Mouse (Mus musculus): ENCODE data around the gene Fibin. TPM values are rescaled to one million over a fixed set of nuclear protein-coding genes. Genes with fewer than 3 reads are reported as not detected.

Fibin gene
- 14.7 and 15.9 TPM in 2 replicates for polyA plus RNA-seq (2015; fragmentation: Nextera tagmentation; extraction: Ambion mirVana)

DNA sequence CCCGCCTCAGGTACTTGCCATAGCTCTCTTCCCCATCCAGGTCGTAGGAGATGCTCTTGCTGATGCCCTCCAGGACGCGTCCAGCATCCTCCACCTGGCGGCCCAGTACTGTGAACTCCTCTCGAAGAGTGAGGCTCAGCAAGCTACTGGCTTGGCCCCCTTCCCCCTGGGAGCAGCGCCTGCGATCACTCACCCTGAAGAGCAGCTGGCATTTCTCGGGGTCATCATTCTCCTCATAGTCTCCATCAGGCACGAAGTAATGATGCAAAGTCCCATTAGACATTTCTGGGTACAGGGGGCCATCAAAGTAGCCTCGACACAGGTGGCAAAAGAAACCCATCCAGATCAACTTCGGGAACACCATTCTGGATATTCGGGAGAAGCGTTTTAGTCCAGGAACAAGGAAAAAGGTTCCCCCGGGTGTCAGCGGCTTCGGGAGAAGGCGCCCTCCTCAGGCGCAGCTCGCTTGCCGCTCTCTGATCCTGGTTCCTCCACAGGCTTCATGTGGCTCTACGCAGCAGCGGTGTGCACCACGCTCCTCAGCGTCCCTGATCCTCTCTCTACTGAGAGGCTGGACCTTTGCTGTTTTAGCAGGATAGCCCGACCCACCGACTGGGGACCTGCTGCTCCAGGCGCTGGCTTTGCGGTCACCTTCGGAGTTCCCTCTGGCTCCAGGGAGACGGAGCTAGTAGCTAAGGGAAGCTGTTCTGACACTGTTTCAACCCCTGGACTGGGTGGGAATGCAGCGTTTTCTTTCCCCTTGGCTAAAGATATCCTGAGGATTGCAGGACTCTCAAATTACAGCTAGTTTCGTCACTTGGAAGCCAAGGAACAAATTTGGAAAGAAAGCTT is at the start of gene Fibin:
TSS of gene Fibin (minus strand) at position 752 of the 852 bp plus-strand sequence.
- WGBS = 3% methylated on average over 33 of the region's 33 CpGs
- peak; percentile 60 for ATAC-seq (replicated peaks; ENCODE audit: extremely low read depth, insufficient read depth, low FRiP score)
- Histone ChIP-seq H3K4me3 (ENCODE audit: low read length) (peak within 1 kb of the TSS; percentile 57), H3K36me3 (ENCODE audit: control insufficient read depth, insufficient read depth) (no peaks in the 10 kb centered on the region), H3K4me1 (ENCODE audit: control insufficient read depth, insufficient read depth, low read length) (peaks cover 3% of the 10 kb centered on the region; the same call in 1 of the 2 replicates), H3K4me2 (ENCODE audit: low read depth, low read length) (peak within 1 kb of the TSS; percentile 84), H3K9me3 (replicated peaks; ENCODE audit: control insufficient read depth, low read length) (no peaks in the 10 kb centered on the region), H3K9ac (ENCODE audit: low read length) (peak within 1 kb of the TSS; percentile 71), H3K27ac (ENCODE audit: low read length) (peak within 1 kb of the TSS; percentile 32; the same call in 1 of the 2 replicates), H3K27me3 (ENCODE audit: control insufficient read depth, insufficient read depth, low read length) (peaks cover 8% of the 10 kb centered on the region; the same call in 1 of the 2 replicates)

DNA sequence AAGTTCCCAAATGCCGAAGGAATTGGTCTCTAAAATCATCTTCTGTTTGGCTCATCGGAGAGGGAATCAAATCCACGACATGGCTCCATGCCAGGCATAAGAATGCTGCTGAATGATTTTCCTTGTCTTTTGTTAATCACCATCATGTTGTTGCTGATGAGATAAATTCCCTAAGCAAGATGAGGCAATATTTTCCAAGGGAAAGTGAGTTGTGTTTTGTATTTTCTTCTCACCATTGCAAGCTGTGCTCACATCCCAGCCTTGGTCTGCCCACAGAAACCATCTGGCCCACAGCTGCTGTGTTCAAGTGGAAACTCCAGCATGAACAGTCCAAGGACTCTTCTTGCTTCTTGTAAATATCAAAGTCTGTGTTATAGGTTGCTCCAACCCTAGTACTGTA is 48.4 kb upstream of the Fibin start:
- Histone ChIP-seq H3K9me3 (replicated peaks; ENCODE audit: control insufficient read depth, low read length) (no peaks in the 10 kb centered on the region), H3K4me1 (ENCODE audit: control insufficient read depth, insufficient read depth, low read length) (no peaks in the 10 kb centered on the region), H3K27ac (ENCODE audit: low read length) (no peak overlapping the region), H3K9ac (ENCODE audit: low read length) (no peak overlapping the region), H3K36me3 (ENCODE audit: control insufficient read depth, insufficient read depth) (no peaks in the 10 kb centered on the region), H3K4me2 (ENCODE audit: low read depth, low read length) (no peak overlapping the region), H3K4me3 (ENCODE audit: low read length) (no peak overlapping the region), H3K27me3 (ENCODE audit: control insufficient read depth, insufficient read depth, low read length) (no peaks in the 10 kb centered on the region)
- WGBS = 77% methylated on average over 3 of the region's 3 CpGs
- ATAC-seq (replicated peaks; ENCODE audit: extremely low read depth, insufficient read depth, low FRiP score) = no peak

GRCm38 (mm10) chr2:110408757-110409156 is 45.8 kb upstream of the Fibin start:
- ATAC-seq (replicated peaks; ENCODE audit: extremely low read depth, insufficient read depth, low FRiP score) = no peak

DNA sequence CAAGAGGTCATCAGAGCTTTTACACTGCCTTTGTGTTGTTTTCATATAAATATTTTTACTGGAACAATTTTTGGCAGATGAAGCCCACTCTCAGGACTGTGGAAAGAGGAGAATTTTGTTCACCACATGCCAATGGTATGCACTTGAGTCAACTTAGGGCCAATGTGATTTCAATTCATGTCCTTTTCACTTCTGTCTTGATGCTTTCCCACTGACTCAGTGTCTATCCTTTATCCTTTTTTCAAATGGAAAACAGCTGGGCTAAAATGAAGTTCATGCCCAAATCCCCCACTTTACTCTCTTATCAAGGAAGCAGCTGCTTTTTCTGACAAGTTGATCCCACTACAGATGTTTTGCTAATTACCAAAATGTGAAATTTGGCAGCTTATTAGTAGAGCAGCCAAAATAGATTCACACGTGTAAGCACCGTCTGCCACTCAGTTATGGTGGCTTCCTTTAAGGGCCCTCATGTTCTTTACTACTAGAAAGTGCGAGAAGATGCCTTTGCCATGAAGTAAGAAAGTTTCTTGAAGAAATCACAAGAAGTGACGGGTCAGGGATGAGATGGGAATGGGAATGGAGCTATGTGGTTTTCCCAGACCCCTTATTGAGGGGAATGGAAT is 29.8 kb upstream of the Fibin start:
- no peaks in the 10 kb centered on the region for H3K36me3 ChIP-seq (ENCODE audit: control insufficient read depth, insufficient read depth)
- no peak overlapping the region for H3K4me2 ChIP-seq (ENCODE audit: low read depth, low read length)
- ATAC-seq (replicated peaks; ENCODE audit: extremely low read depth, insufficient read depth, low FRiP score) = no peak; the same call in 1 of the 2 replicates
- WGBS = 68% methylated on average over 4 of the region's 4 CpGs
- H3K27me3 ChIP-seq (ENCODE audit: control insufficient read depth, insufficient read depth, low read length) = no peaks in the 10 kb centered on the region
- H3K27ac ChIP-seq (ENCODE audit: low read length) = no peak overlapping the region
- no peak overlapping the region for H3K9ac ChIP-seq (ENCODE audit: low read length)
- no peak overlapping the region for H3K4me3 ChIP-seq (ENCODE audit: low read length)
- no peaks in the 10 kb centered on the region for H3K4me1 ChIP-seq (ENCODE audit: control insufficient read depth, insufficient read depth, low read length)
- H3K9me3 ChIP-seq (replicated peaks; ENCODE audit: control insufficient read depth, low read length) = no peaks in the 10 kb centered on the region

More at GRCm38 (mm10) chr2:110408757-110409156, 45.8 kb upstream of the Fibin start:
- H3K27ac ChIP-seq (ENCODE audit: low read length) = no peak overlapping the region
- H3K4me2 ChIP-seq (ENCODE audit: low read depth, low read length) = no peak overlapping the region
- H3K27me3 ChIP-seq (ENCODE audit: control insufficient read depth, insufficient read depth, low read length) = no peaks in the 10 kb centered on the region
- no peak overlapping the region for H3K4me3 ChIP-seq (ENCODE audit: low read length)
- no peaks in the 10 kb centered on the region for H3K4me1 ChIP-seq (ENCODE audit: control insufficient read depth, insufficient read depth, low read length)
- H3K9me3 ChIP-seq (replicated peaks; ENCODE audit: control insufficient read depth, low read length) = no peaks in the 10 kb centered on the region
- H3K36me3 ChIP-seq (ENCODE audit: control insufficient read depth, insufficient read depth) = no peaks in the 10 kb centered on the region
- no peak overlapping the region for H3K9ac ChIP-seq (ENCODE audit: low read length)

GRCm38 (mm10) chr2:110390736-110391409 is 27.9 kb upstream of the Fibin start:
- Histone ChIP-seq H3K27ac (ENCODE audit: low read length) (no peak overlapping the region), H3K27me3 (ENCODE audit: control insufficient read depth, insufficient read depth, low read length) (no peaks in the 10 kb centered on the region), H3K4me2 (ENCODE audit: low read depth, low read length) (no peak overlapping the region), H3K36me3 (ENCODE audit: control insufficient read depth, insufficient read depth) (no peaks in the 10 kb centered on the region), H3K4me1 (ENCODE audit: control insufficient read depth, insufficient read depth, low read length) (no peaks in the 10 kb centered on the region), H3K4me3 (ENCODE audit: low read length) (no peak overlapping the region), H3K9me3 (replicated peaks; ENCODE audit: control insufficient read depth, low read length) (no peaks in the 10 kb centered on the region), H3K9ac (ENCODE audit: low read length) (no peak overlapping the region)
- no peak for ATAC-seq (replicated peaks; ENCODE audit: extremely low read depth, insufficient read depth, low FRiP score)
- 62% methylated on average over 5 of the region's 5 CpGs for WGBS

GRCm38 (mm10) chr2:110379811-110380210 is 16.8 kb upstream of the Fibin start:
- WGBS = 65% methylated on average over 2 of the region's 2 CpGs
- no peaks in the 10 kb centered on the region for H3K4me1 ChIP-seq (ENCODE audit: control insufficient read depth, insufficient read depth, low read length)
- no peaks in the 10 kb centered on the region for H3K36me3 ChIP-seq (ENCODE audit: control insufficient read depth, insufficient read depth)
- ATAC-seq (replicated peaks; ENCODE audit: extremely low read depth, insufficient read depth, low FRiP score) = no peak
- H3K4me3 ChIP-seq (ENCODE audit: low read length) = no peak overlapping the region
- H3K9me3 ChIP-seq (replicated peaks; ENCODE audit: control insufficient read depth, low read length) = no peaks in the 10 kb centered on the region
- no peak overlapping the region for H3K9ac ChIP-seq (ENCODE audit: low read length)
- H3K27ac ChIP-seq (ENCODE audit: low read length) = no peak overlapping the region
- H3K4me2 ChIP-seq (ENCODE audit: low read depth, low read length) = no peak overlapping the region
- H3K27me3 ChIP-seq (ENCODE audit: control insufficient read depth, insufficient read depth, low read length) = no peaks in the 10 kb centered on the region

DNA sequence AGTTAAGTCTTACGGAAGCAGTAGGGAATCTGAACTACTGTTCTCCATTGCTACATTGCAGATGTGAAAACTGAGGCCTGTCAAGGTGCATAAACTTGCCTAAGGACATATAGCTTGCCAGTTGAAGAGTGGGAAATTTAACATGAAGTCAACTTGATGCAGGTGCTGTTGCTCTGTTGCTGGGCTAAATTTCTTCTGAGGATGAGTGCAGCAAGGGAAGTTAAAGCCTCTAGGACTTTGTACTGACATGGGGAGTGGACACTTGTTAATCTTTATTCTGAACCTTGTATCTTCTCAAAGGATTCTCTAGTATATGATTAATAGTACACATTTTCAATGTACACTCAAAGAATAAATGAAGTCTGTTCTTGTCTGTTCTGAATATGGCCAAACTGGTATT is 13.7 kb upstream of the Fibin start:
- Histone ChIP-seq H3K36me3 (ENCODE audit: control insufficient read depth, insufficient read depth) (no peaks in the 10 kb centered on the region), H3K9me3 (replicated peaks; ENCODE audit: control insufficient read depth, low read length) (no peaks in the 10 kb centered on the region), H3K4me3 (ENCODE audit: low read length) (no peak overlapping the region), H3K4me1 (ENCODE audit: control insufficient read depth, insufficient read depth, low read length) (no peaks in the 10 kb centered on the region), H3K9ac (ENCODE audit: low read length) (no peak overlapping the region), H3K27me3 (ENCODE audit: control insufficient read depth, insufficient read depth, low read length) (no peaks in the 10 kb centered on the region), H3K4me2 (ENCODE audit: low read depth, low read length) (no peak overlapping the region), H3K27ac (ENCODE audit: low read length) (no peak overlapping the region)
- WGBS = 79% methylated on average over 1 of the region's 1 CpGs
- no peak for ATAC-seq (replicated peaks; ENCODE audit: extremely low read depth, insufficient read depth, low FRiP score)

DNA sequence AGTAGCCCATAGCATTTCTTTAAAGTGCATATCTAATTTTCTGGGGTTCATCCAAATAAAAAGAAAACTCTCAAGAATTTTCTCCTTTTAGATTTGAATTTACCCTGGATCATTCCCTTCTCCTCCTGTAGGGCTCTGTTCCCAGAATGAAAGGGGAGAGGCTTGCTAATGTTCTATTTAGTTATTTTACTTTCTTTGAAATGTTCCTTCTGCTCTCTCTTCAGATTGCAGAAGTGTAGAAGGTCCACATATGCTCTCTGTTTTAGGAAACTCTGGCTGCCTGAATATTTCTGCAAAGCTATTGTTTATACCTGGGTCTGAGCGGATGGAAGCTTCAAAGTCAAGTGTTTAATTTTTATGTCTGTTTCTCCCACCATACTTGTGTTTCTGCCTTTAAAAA is 12.5 kb upstream of the Fibin start:
- H3K9me3 ChIP-seq (replicated peaks; ENCODE audit: control insufficient read depth, low read length) = no peaks in the 10 kb centered on the region
- H3K4me3 ChIP-seq (ENCODE audit: low read length) = no peak overlapping the region
- no peak overlapping the region for H3K27ac ChIP-seq (ENCODE audit: low read length)
- ATAC-seq (replicated peaks; ENCODE audit: extremely low read depth, insufficient read depth, low FRiP score) = no peak
- no peaks in the 10 kb centered on the region for H3K36me3 ChIP-seq (ENCODE audit: control insufficient read depth, insufficient read depth)
- H3K27me3 ChIP-seq (ENCODE audit: control insufficient read depth, insufficient read depth, low read length) = no peaks in the 10 kb centered on the region
- H3K4me1 ChIP-seq (ENCODE audit: control insufficient read depth, insufficient read depth, low read length) = no peaks in the 10 kb centered on the region
- H3K9ac ChIP-seq (ENCODE audit: low read length) = no peak overlapping the region
- no peak overlapping the region for H3K4me2 ChIP-seq (ENCODE audit: low read depth, low read length)
- 88% methylated on average over 1 of the region's 1 CpGs for WGBS

GRCm38 (mm10) chr2:110373186-110373585 is 10.2 kb upstream of the Fibin start:
- no peak for ATAC-seq (replicated peaks; ENCODE audit: extremely low read depth, insufficient read depth, low FRiP score)
- Histone ChIP-seq H3K9me3 (replicated peaks; ENCODE audit: control insufficient read depth, low read length) (no peaks in the 10 kb centered on the region), H3K4me2 (ENCODE audit: low read depth, low read length) (no peak overlapping the region), H3K4me1 (ENCODE audit: control insufficient read depth, insufficient read depth, low read length) (no peaks in the 10 kb centered on the region), H3K4me3 (ENCODE audit: low read length) (no peak overlapping the region), H3K27ac (ENCODE audit: low read length) (no peak overlapping the region), H3K9ac (ENCODE audit: low read length) (no peak overlapping the region), H3K36me3 (ENCODE audit: control insufficient read depth, insufficient read depth) (no peaks in the 10 kb centered on the region), H3K27me3 (ENCODE audit: control insufficient read depth, insufficient read depth, low read length) (no peaks in the 10 kb centered on the region)
- 67% methylated on average over 2 of the region's 2 CpGs for WGBS
